7 mouse cellular contexts compared by ENCODE assay signal in the genomic region with DNA sequence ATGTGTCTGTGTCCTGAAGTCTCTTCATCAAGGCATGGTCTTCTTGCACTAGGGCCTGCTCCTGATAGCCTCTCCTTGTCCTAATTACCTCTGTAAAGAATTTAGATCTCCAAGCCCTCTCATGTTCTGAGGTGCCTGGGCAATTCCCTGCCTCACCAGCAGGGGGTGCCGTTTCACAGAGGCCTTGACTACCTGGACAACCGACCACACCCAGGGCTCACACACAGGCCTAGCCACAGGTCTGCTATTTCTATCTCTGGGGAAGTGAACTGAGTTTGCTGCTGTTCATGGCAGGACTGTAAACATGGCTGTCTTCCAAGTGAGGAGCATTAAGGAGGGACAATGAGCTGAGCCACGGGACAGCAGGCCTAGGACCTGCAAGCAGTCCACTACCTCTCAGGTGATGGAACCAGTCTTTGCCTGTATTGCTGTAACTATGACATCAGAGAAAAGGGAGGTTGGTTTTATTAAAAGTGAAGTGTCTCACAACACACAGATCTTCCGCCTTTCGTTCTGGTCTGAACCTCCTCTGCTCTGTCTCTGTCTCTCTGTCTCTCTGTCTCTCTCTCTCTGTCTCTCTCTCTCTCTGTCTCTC. TPM values are rescaled to one million over a fixed set of nuclear protein-coding genes. Genes with fewer than 3 reads are reported as not detected.
A peak's percentile ranks its signal among the peaks of the same experiment; 100 is the strongest.
DNase-seq lines count a peak whose midpoint lies in the region; ATAC-seq and TF ChIP-seq lines count a peak whose summit lies in the region.

No protein-coding gene starts in this region.

- H3K27ac ChIP-seq in embryonic facial prominence, embryonic 12.5 days, result peak overlapping the region; percentile 32; the same call in 1 of the 2 replicates
- peak overlapping the region; percentile 67 for H3K27ac ChIP-seq in lung, postnatal 0 days (ENCODE audit: low read length)

- WGBS in embryonic facial prominence, embryonic 12.5 days, result 57% methylated on average over 5 of the region's 5 CpGs
- WGBS in lung, postnatal 0 days, result 43% methylated on average over 5 of the region's 5 CpGs

- no peaks in the 10 kb centered on the region for H3K27me3 ChIP-seq in embryonic facial prominence, embryonic 12.5 days
- no peaks in the 10 kb centered on the region for H3K27me3 ChIP-seq in lung, postnatal 0 days (replicated peaks; ENCODE audit: insufficient read depth, low read length)

- no peak for ATAC-seq in embryonic facial prominence, embryonic 12.5 days (ENCODE audit: insufficient number of reproducible peaks, insufficient read depth, low FRiP score, low TSS enrichment)
- ATAC-seq in lung, postnatal 0 days, result peak; percentile 47

- TF ChIP-seq EP300 in lung, postnatal 0 days (IDR thresholded peaks at IDR 0.05), result no peak

- H3K36me3 ChIP-seq in embryonic facial prominence, embryonic 12.5 days, result no peaks in the 10 kb centered on the region
- no peaks in the 10 kb centered on the region for H3K36me3 ChIP-seq in lung, postnatal 0 days (ENCODE audit: insufficient read depth, low read length)

- H3K4me1 ChIP-seq in embryonic facial prominence, embryonic 12.5 days, result 0 out of 2 replicates have a peak, but pooled peaks cover 6% of the 10 kb centered on the region
- H3K4me1 ChIP-seq in lung, postnatal 0 days (ENCODE audit: insufficient read depth, low read depth, low read length), result no peaks in the 10 kb centered on the region

- TF ChIP-seq CTCF in lung, postnatal 0 days (IDR thresholded peaks at IDR 0.05), result peak; percentile 90

- H3K9ac ChIP-seq in embryonic facial prominence, embryonic 12.5 days, result no peak overlapping the region
- no peak overlapping the region for H3K9ac ChIP-seq in lung, postnatal 0 days (replicated peaks; ENCODE audit: low read depth)

- no peaks in the 10 kb centered on the region for H3K9me3 ChIP-seq in embryonic facial prominence, embryonic 12.5 days
- no peaks in the 10 kb centered on the region for H3K9me3 ChIP-seq in lung, postnatal 0 days (ENCODE audit: low read length)

- no peak overlapping the region for H3K4me3 ChIP-seq in embryonic facial prominence, embryonic 12.5 days
- H3K4me3 ChIP-seq in lung, postnatal 0 days (ENCODE audit: low read depth, low read length), result no peak overlapping the region

- peak; percentile 20 for DNase-seq in retina, postnatal 1 day
- no peak for DNase-seq in retina, embryonic 14.5 days (ENCODE audit: low spot score)
- DNase-seq in adipocyte (ENCODE audit: low spot score), result peak; percentile 62
- peak; percentile 67 to 86 for DNase-seq in kidney, adult 8-10 months
- DNase-seq in lung, postnatal 0 days (ENCODE audit: low spot score), result peak; percentile 63
- peak; percentile 49 for DNase-seq in testis, postnatal 14 days (ENCODE audit: low spot score)

- H3K4me2 ChIP-seq in embryonic facial prominence, embryonic 12.5 days (replicated peaks), result no peak overlapping the region
- no peak overlapping the region for H3K4me2 ChIP-seq in lung, postnatal 0 days (replicated peaks; ENCODE audit: low read depth, low read length)

RNA-seq across cellular contexts. Expression of gene Ets2, which starts 42.9 kb away (rescaled TPM):
- polyA plus RNA-seq in embryonic facial prominence, embryonic 12.5 days (2016; fragmentation: Nextera tagmentation; extraction: Ambion mirVana), result 67.6 and 72.3 TPM in 2 replicates
- polyA plus RNA-seq in lung, postnatal 0 days (2015; fragmentation: Nextera tagmentation; extraction: Ambion mirVana), result 71.2 and 75.5 TPM in 2 replicates
